Mouse (Mus musculus) heart, postnatal 0 days (tissue): ENCODE measurements around the gene Lingo3. TPM values are rescaled to one million over a fixed set of nuclear protein-coding genes. Genes with fewer than 3 reads are reported as not detected.

Experiments used
- ATAC-seq: fragments of 200-750 bp; cut with Nextera tagmentation; 2 replicates; pipeline ENCODE4 v1.8.0; 2017; ENCODE audit warnings: low read depth, moderate number of reproducible peaks, moderate library complexity; ENCODE audit not compliant: insufficient read depth
- DNase-seq: peaks from one replicate; pipeline ENCODE4 v3.0.0-alpha.2; 2016; ENCODE audit warnings: low spot score
- H3K27ac ChIP-seq: fragments of 300-500 bp; sonication (generic); 2 replicates; pipeline ENCODE4 v1.5.1; 2014; ENCODE audit warnings: low read depth, mild to moderate bottlenecking
- H3K27me3 ChIP-seq: fragments of 300-500 bp; sonication (generic); 2 replicates; pipeline ENCODE4 v1.6.1; 2014; ENCODE audit warnings: low read length, mixed read lengths; ENCODE audit not compliant: control insufficient read depth, insufficient read depth
- H3K36me3 ChIP-seq: fragments of 300-500 bp; sonication (generic); replicated peaks from 2 replicates; pipeline ENCODE4 v1.6.1; 2014; ENCODE audit warnings: low read length, mixed read lengths; ENCODE audit not compliant: control insufficient read depth, insufficient read depth
- H3K4me1 ChIP-seq: fragments of 300-500 bp; sonication (generic); 2 replicates; pipeline ENCODE4 v1.6.1; 2014; ENCODE audit warnings: antibody characterized with exemption; ENCODE audit not compliant: control insufficient read depth, insufficient read depth
- H3K4me2 ChIP-seq: fragments of 300-500 bp; sonication (generic); 2 replicates; pipeline ENCODE4 v1.6.1; 2014; ENCODE audit warnings: low read depth, mild to moderate bottlenecking, low read length, moderate library complexity
- H3K4me3 ChIP-seq: fragments of 300-500 bp; sonication (generic); 2 replicates; pipeline ENCODE4 v1.5.1; 2014; ENCODE audit warnings: low read depth, low read length
- H3K9ac ChIP-seq: fragments of 300-500 bp; sonication (generic); replicated peaks from 2 replicates; pipeline ENCODE4 v1.6.1; 2014; ENCODE audit warnings: low read depth, low read length, mixed read lengths
- H3K9me3 ChIP-seq: fragments of 300-500 bp; sonication (generic); replicated peaks from 2 replicates; pipeline ENCODE4 v1.6.1; 2016; ENCODE audit warnings: low read length; ENCODE audit not compliant: control insufficient read depth
- CTCF ChIP-seq: IDR thresholded peaks from 2 replicates; pipeline ENCODE4 v1.5.1; 2016; ENCODE audit warnings: antibody characterized with exemption, control low read depth, low read depth
- EP300 ChIP-seq: IDR thresholded peaks from 2 replicates; pipeline ENCODE4 v1.6.1; 2016; ENCODE audit warnings: antibody characterized with exemption, low read depth
- WGBS: fragments of 180-500 bp; shearing (Covaris S2); extraction: QIAGEN DNeasy Blood & Tissue Kit; methylation state at CpG from one replicate; pipeline ENCODE4 v1.1.7; 2014; 5-methylcytosine and 5-hydroxymethylcytosine counted together
- polyA plus RNA-seq: library from polyadenylated mRNA; unstranded; fragments of >200 nt; fragmentation: Nextera tagmentation; extraction: Ambion mirVana; gene quantifications from 2 replicates; pipeline ENCODE4 v1.2.1, GENCODE M21; 2015
- total RNA-seq: library from RNA; depleted of rRNA; stranded (reverse); fragments of >200 nt; gene quantifications from 2 replicates; pipeline ENCODE4 v1.2.3, GENCODE M21; 2014; ENCODE audit warnings: low replicate concordance

Lingo3 gene
- total and polyA plus RNA-seq, 2 experiments from 2014 or later = 0.92 to 1.5 TPM

DNA sequence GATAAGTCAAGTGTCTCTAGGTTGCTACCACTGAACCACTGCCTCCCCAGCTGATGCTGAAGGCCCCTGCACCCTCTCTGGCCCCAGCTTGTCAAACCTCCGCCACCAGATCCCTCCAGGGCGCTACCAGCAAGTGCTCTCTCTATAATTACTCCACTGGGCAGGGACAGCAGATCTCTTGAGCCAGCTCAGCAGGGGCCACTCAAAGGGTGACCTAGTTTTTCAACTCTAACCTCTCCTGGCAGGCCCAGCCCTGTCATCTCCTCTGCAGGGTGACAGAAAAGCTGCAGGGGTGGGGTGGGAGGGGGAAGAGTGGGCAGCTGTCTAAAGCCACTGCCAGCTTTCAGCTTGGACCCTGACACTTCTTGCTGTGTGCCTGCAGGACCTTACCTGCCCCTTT, 6.0 kb downstream of the Lingo3 start:
- peak; percentile 61 for DNase-seq
- no peak overlapping the region for H3K4me3 ChIP-seq

DNA sequence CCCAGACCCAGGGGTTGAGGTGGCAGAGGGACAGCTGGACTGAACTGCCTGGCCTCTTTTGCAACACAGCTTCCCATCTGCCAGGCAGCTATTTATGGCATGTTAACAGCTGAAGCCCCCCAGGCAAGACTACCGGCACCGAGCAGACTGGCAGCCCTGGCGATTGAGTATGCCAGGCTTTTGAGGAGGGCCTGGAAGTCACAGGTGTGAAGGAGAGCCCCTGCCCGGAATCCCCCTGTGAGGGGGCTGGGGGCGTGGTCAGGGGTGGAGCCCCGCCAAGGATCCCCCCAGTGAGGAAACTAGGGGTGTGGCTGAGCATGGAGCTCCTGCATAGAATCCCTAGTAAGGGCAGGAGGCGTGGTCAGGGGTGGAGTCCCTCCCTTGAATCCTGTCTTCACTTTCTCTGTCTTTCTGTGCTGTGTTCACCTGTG, 6.9 kb downstream of the Lingo3 start:
- Histone ChIP-seq H3K4me3 (no peak overlapping the region), H3K4me1 (peaks cover 17% of the 10 kb centered on the region; the same call in 1 of the 2 replicates), H3K9ac (no peak overlapping the region), H3K27me3 (peaks cover 30% of the 10 kb centered on the region), H3K36me3 (no peaks in the 10 kb centered on the region), H3K9me3 (no peaks in the 10 kb centered on the region), H3K4me2 (no peak overlapping the region), H3K27ac (0 out of 2 replicates have a peak overlapping the region, but pooled peaks have one; percentile 56)
- 41% methylated on average over 7 of the region's 7 CpGs for WGBS
- ATAC-seq (no peak; the same call in 1 of the 2 replicates), DNase-seq (no peak)
- TF ChIP-seq EP300 (no peak), CTCF (no peak)

More for the DNA sequence above, 6.0 kb downstream of the Lingo3 start:
- H3K27me3 ChIP-seq = peaks cover 36% of the 10 kb centered on the region
- H3K4me2 ChIP-seq = no peak overlapping the region
- no peaks in the 10 kb centered on the region for H3K9me3 ChIP-seq
- peaks cover 17% of the 10 kb centered on the region; the same call in 1 of the 2 replicates for H3K4me1 ChIP-seq
- H3K27ac ChIP-seq = peak overlapping the region; percentile 56
- H3K36me3 ChIP-seq = no peaks in the 10 kb centered on the region
- peak; percentile 73 for ATAC-seq
- no peak overlapping the region for H3K9ac ChIP-seq
- TF ChIP-seq CTCF (no peak), EP300 (no peak)
- 11% methylated on average over 2 of the region's 2 CpGs for WGBS

DNA sequence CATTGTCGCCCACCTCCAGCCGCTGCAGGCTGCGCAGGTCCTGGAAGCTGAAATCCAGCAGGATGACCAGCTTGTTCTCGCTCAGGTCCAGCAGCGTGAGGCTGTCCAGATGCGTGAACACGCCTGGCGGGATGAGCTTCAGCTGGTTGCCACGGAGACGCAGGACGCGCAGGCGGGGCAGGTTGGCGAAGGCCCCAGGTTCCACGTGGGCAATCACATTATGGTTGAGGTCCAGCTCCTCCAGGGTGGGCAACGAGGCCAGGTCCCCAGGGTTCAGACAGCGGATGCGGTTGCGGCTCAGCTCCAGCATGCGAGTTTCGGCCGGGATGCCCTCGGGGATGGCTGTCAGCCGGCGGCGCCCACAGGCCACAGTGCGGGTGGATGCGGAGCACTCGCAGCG, 8.2 kb downstream of the Lingo3 start:
- Histone ChIP-seq H3K4me3 (no peak overlapping the region), H3K27me3 (peaks cover 30% of the 10 kb centered on the region)

GRCm38 (mm10) chr10:80832818-80833217, 11.0 kb downstream of the Lingo3 start:
- Histone ChIP-seq H3K9ac (no peak overlapping the region), H3K36me3 (peaks cover 23% of the 10 kb centered on the region), H3K4me2 (no peak overlapping the region), H3K27me3 (peaks cover 30% of the 10 kb centered on the region), H3K4me1 (peaks cover 28% of the 10 kb centered on the region), H3K27ac (no peak overlapping the region), H3K9me3 (no peaks in the 10 kb centered on the region), H3K4me3 (no peak overlapping the region)
- TF ChIP-seq CTCF = no peak
- 62% methylated on average over 7 of the region's 7 CpGs for WGBS
- ATAC-seq (no peak), DNase-seq (no peak)

More for the DNA sequence above, 8.2 kb downstream of the Lingo3 start:
- DNase-seq (no peak), ATAC-seq (no peak)
- no peaks in the 10 kb centered on the region for H3K9me3 ChIP-seq
- peaks cover 23% of the 10 kb centered on the region; the same call in 1 of the 2 replicates for H3K4me1 ChIP-seq
- no peak overlapping the region for H3K4me2 ChIP-seq
- TF ChIP-seq EP300 = no peak
- no peak for TF ChIP-seq CTCF
- 0 out of 2 replicates have a peak, but pooled peaks cover 4% of the 10 kb centered on the region for H3K36me3 ChIP-seq
- 63% methylated on average over 30 of the region's 30 CpGs for WGBS
- H3K27ac ChIP-seq = no peak overlapping the region
- H3K9ac ChIP-seq = no peak overlapping the region

DNA sequence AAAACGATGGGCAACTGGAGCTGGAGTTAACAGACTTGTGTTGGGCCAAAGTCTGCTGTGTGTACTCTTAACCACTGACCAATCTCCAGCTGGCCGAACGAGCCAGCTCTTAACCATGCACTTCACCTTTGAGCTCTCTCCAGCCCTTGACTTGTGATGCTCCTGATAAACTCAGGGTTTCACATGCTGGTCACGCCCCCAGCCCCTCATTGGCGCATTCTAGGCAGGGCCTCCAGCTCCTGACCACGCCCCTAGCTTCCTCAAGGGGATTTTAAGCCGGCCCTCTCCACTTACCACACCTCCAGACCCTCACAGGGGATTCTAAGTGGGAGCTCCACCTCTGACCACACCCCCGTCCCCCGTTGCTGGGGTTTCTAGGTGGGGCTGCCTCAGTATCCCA, 12.7 kb downstream of the Lingo3 start:
- no peak for TF ChIP-seq CTCF
- no peak for TF ChIP-seq EP300
- 16% methylated on average over 9 of the region's 9 CpGs for WGBS
- Histone ChIP-seq H3K9me3 (no peaks in the 10 kb centered on the region), H3K27ac (no peak overlapping the region), H3K4me3 (no peak overlapping the region), H3K36me3 (peaks cover 23% of the 10 kb centered on the region), H3K4me2 (no peak overlapping the region), H3K4me1 (peaks cover 20% of the 10 kb centered on the region), H3K9ac (no peak overlapping the region), H3K27me3 (peaks cover 30% of the 10 kb centered on the region)
- ATAC-seq (no peak), DNase-seq (no peak)
